Mouse (Mus musculus): ENCODE data around the gene Arhgap18.

DNA sequence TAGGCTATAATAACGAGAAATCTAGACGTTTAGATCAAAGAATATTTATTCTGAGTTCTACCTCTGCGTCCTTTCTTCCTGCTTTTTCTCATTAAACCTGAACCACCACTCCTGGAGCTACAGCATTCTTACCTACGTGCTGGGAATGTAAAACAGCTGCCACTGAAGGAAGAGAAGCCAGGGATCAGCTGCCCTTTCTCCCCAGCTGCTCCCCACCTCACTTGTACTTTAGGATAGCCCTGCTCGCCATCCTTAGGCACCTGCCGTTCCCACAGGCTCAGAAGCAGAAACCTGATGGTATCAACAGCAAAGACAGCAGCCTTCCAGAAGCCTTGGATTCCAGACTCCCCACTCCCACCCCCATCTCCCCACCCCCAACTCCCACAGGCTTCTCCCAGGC lies 6.2 kb downstream of the Arhgap18 start:
- no peak for TF ChIP-seq CTCF (conservative IDR thresholded peaks at IDR 0.05; ENCODE audit: low read length)
- no peak for TF ChIP-seq POU5F1 (IDR thresholded peaks at IDR 0.05; ENCODE audit: borderline replicate concordance, low read length)

Measured in E14TG2a.4 (cell line).